Mouse (Mus musculus) heart, adult 2 months (tissue): ENCODE measurements around the gene Ppp1r12b. TPM values are rescaled to one million over a fixed set of nuclear protein-coding genes. Genes with fewer than 3 reads are reported as not detected.

ENCODE experiments used
- DNase-seq, 2 experiments: peaks; one replicate each; pipeline ENCODE4 v3.0.0; 2021
- H3K27ac ChIP-seq: fragments of 200-600 bp; 2 replicates; pipeline ENCODE4 v1.8.1; 2022
- H3K27me3 ChIP-seq: fragments of 200-500 bp; 2 replicates; pipeline ENCODE4 v1.6.1; 2012; ENCODE audit warnings: mild to moderate bottlenecking, low read length, inconsistent platforms, mixed read lengths; ENCODE audit not compliant: control insufficient read depth, insufficient read depth
- H3K36me3 ChIP-seq: fragments of 200-500 bp; 2 replicates; pipeline ENCODE4 v1.6.1; 2012; ENCODE audit warnings: low read length, inconsistent platforms; ENCODE audit not compliant: control insufficient read depth, insufficient read depth
- H3K4me1 ChIP-seq: fragments of 200-500 bp; 2 replicates; pipeline ENCODE4 v1.6.1; 2011; ENCODE audit warnings: low read length; ENCODE audit not compliant: control insufficient read depth, insufficient read depth
- H3K4me3 ChIP-seq: fragments of 200-600 bp; 2 replicates; pipeline ENCODE4 v1.8.1; 2022
- H3K79me2 ChIP-seq: fragments of 200-500 bp; replicated peaks from 2 replicates; pipeline ENCODE4 v1.6.1; 2012; ENCODE audit warnings: mild to moderate bottlenecking, inconsistent platforms, low read length, moderate library complexity, mixed read lengths; ENCODE audit not compliant: control insufficient read depth, insufficient read depth
- H3K9ac ChIP-seq: fragments of 200-500 bp; 2 replicates; pipeline ENCODE4 v1.6.1; 2012; ENCODE audit warnings: low read depth, mild to moderate bottlenecking, control low read depth, inconsistent platforms, low read length, mixed read lengths
- CTCF ChIP-seq: fragments of 200-600 bp; IDR thresholded peaks from 2 replicates; pipeline ENCODE4 v1.8.1; 2022; ENCODE audit warnings: antibody characterized with exemption, mild to moderate bottlenecking, moderate library complexity
- EP300 ChIP-seq: fragments of 200-500 bp; IDR thresholded peaks from 2 replicates; pipeline ENCODE4 v1.6.1; 2011; ENCODE audit warnings: low read depth, low read length, control low read depth; ENCODE audit not compliant: insufficient read depth
- POLR2A ChIP-seq: fragments of 200-500 bp; IDR thresholded peaks from 2 replicates; pipeline ENCODE4 v1.6.1; 2011; ENCODE audit warnings: mild to moderate bottlenecking, low read depth, low read length, control low read depth; ENCODE audit not compliant: insufficient read depth
- WGBS: fragments of 180-500 bp; shearing (Covaris S2); methylation state at CpG from one replicate; pipeline ENCODE4 v1.1.7; 2018; 5-methylcytosine and 5-hydroxymethylcytosine counted together
- intact Hi-C: fragments of 180-260 bp; cut with DNase I; formaldehyde crosslinking; loops from one replicate; pipeline ENCODE4 v1.15.1; 2025
- polyA plus RNA-seq: library from polyadenylated mRNA; depleted of rRNA; stranded (reverse); fragments of >200 nt; gene quantifications from 2 replicates; pipeline ENCODE4 v1.2.3, GENCODE M21; 2012
- total RNA-seq, 2 experiments: library from RNA; stranded (reverse); gene quantifications; 2 replicates each; pipeline ENCODE4 v1.2.3; 2021

Gene Ppp1r12b
- total and polyA plus RNA-seq, 3 experiments, result 55.4 to 161 (median 150) TPM

GRCm38 (mm10) chr1:134727256-134727655 is 228.5 kb downstream of the Ppp1r12b start:
- no peaks in the 10 kb centered on the region for H3K4me1 ChIP-seq
- H3K9ac ChIP-seq, result no peak overlapping the region
- no peak for DNase-seq
- no peaks in the 10 kb centered on the region for H3K27me3 ChIP-seq
- intact Hi-C loops, result loop anchor here (5.0 to 10.0 kb wide), 3 partner anchors 100 to 238 kb away; partner anchors contain the start of gene Ube2t
- no peak overlapping the region for H3K27ac ChIP-seq
- H3K4me3 ChIP-seq, result no peak overlapping the region
- 49% methylated on average over 8 of the region's 8 CpGs for WGBS
- TF ChIP-seq CTCF (no peak), POLR2A (no peak), EP300 (no peak)
- H3K79me2 ChIP-seq, result no peaks in the 10 kb centered on the region
- H3K36me3 ChIP-seq, result no peaks in the 10 kb centered on the region

- H3K9ac ChIP-seq, result no peak overlapping the region
- intact Hi-C loops, result loop anchor here (5.0 to 10.0 kb wide), 3 partner anchors 101 to 238 kb away; partner anchors contain the start of gene Ube2t
- no peak for TF ChIP-seq EP300
- TF ChIP-seq POLR2A, result no peak
- no peak for TF ChIP-seq CTCF
- no peaks in the 10 kb centered on the region for H3K4me1 ChIP-seq
- no peaks in the 10 kb centered on the region for H3K36me3 ChIP-seq
- H3K27me3 ChIP-seq, result no peaks in the 10 kb centered on the region
- H3K27ac ChIP-seq, result no peak overlapping the region
- H3K79me2 ChIP-seq, result no peaks in the 10 kb centered on the region
- no peak for DNase-seq
- H3K4me3 ChIP-seq, result no peak overlapping the region
- 92% methylated on average over 7 of the region's 7 CpGs for WGBS
These were observed 229.3 kb downstream of the Ppp1r12b start for GRCm38 (mm10) chr1:134726480-134726879.

- 0 out of 2 replicates have a peak, but pooled peaks have one; percentile 52 for TF ChIP-seq EP300
- peak; percentile 79 for TF ChIP-seq CTCF
- TF ChIP-seq POLR2A, result no peak
- peak; percentile 65 to 77 for DNase-seq
- intact Hi-C loops, result loop anchor here (5.0 to 10.0 kb wide), 3 partner anchors 102 to 240 kb away; partner anchors contain the start of gene Ube2t
These were observed 230.5 kb downstream of the Ppp1r12b start for GRCm38 (mm10) chr1:134725276-134725675.

DNA sequence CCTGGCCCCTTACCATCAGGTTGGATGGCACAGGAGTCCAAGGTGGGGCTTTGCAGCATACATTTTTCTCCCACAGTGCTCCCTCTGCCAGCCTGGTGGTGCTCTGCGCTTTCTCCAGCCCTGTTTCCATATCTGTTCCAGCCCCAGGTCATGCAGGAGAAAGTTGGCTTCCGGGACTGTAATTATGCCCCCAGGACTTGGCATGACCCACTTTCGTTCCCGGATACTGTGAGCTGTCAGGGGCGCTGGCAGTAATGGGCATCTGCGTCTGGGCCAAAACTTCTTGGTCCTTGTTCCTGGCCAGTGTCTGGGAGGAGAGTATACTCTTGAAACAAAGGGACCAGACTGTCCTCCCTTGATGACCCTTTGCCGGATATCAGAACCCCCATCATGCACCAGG is 232.9 kb downstream of the Ppp1r12b start:
- DNase-seq, result no peak
- no peak overlapping the region for H3K4me3 ChIP-seq
- H3K79me2 ChIP-seq, result no peaks in the 10 kb centered on the region
- intact Hi-C loops, result loop anchor here (10.0 kb wide), 1 partner anchor 242 kb away; the partner anchor contains the start of gene Ube2t
- no peaks in the 10 kb centered on the region for H3K27me3 ChIP-seq
- 62% methylated on average over 7 of the region's 7 CpGs for WGBS
- TF ChIP-seq EP300 (no peak), CTCF (no peak), POLR2A (no peak)
- no peaks in the 10 kb centered on the region for H3K4me1 ChIP-seq
- H3K36me3 ChIP-seq, result no peaks in the 10 kb centered on the region
- no peak overlapping the region for H3K27ac ChIP-seq
- H3K9ac ChIP-seq, result no peak overlapping the region

More at GRCm38 (mm10) chr1:134725276-134725675, 230.5 kb downstream of the Ppp1r12b start:
- 23% methylated on average over 5 of the region's 5 CpGs for WGBS
- Histone ChIP-seq H3K27ac (no peak overlapping the region), H3K4me3 (no peak overlapping the region), H3K79me2 (no peaks in the 10 kb centered on the region), H3K9ac (no peak overlapping the region), H3K27me3 (no peaks in the 10 kb centered on the region), H3K4me1 (no peaks in the 10 kb centered on the region), H3K36me3 (no peaks in the 10 kb centered on the region)

- H3K27ac ChIP-seq, result no peak overlapping the region
- intact Hi-C loops, result loop anchor here (10.0 kb wide), 1 partner anchor 243 kb away; the partner anchor contains the start of gene Ube2t
These were observed 234.3 kb downstream of the Ppp1r12b start for GRCm38 (mm10) chr1:134721486-134721885.

GRCm38 (mm10) chr1:134719718-134720304 is 235.9 kb downstream of the Ppp1r12b start:
- 57% methylated on average over 12 of the region's 12 CpGs for WGBS
- no peaks in the 10 kb centered on the region for H3K4me1 ChIP-seq
- intact Hi-C loops, result loop anchor here (10.0 kb wide), 1 partner anchor 245 kb away; the partner anchor contains the start of gene Ube2t
- no peaks in the 10 kb centered on the region for H3K36me3 ChIP-seq
- no peak for TF ChIP-seq CTCF
- no peak for TF ChIP-seq POLR2A
- TF ChIP-seq EP300, result no peak
- H3K27me3 ChIP-seq, result no peaks in the 10 kb centered on the region
- no peak overlapping the region for H3K27ac ChIP-seq
- DNase-seq, result peak in 1 of 2 experiments; percentile 26
- no peak overlapping the region for H3K9ac ChIP-seq
- H3K4me3 ChIP-seq, result no peak overlapping the region
- no peaks in the 10 kb centered on the region for H3K79me2 ChIP-seq

More at GRCm38 (mm10) chr1:134721486-134721885, 234.3 kb downstream of the Ppp1r12b start:
- H3K4me3 ChIP-seq, result no peak overlapping the region
- H3K27me3 ChIP-seq, result no peaks in the 10 kb centered on the region
- H3K9ac ChIP-seq, result no peak overlapping the region
- H3K79me2 ChIP-seq, result no peaks in the 10 kb centered on the region
- no peak for DNase-seq
- WGBS, result 82% methylated on average over 5 of the region's 5 CpGs
- no peaks in the 10 kb centered on the region for H3K36me3 ChIP-seq
- no peaks in the 10 kb centered on the region for H3K4me1 ChIP-seq
- TF ChIP-seq EP300 (no peak), CTCF (no peak), POLR2A (no peak)
